Mouse (Mus musculus): ENCODE measurements around the gene Rbfox3. TPM values are rescaled to one million over a fixed set of nuclear protein-coding genes. Genes with fewer than 3 reads are reported as not detected.

The Rbfox3 gene
- polyA plus RNA-seq, 1 experiment = not detected

GRCm38 (mm10) chr11:118471676-118472075 lies 439.7 kb downstream of the Rbfox3 start:
- TF ChIP-seq POLR2A (IDR thresholded peaks at IDR 0.05; ENCODE audit: borderline replicate concordance, control insufficient read depth, low read depth, low read length) (no peak), CTCF (IDR thresholded peaks at IDR 0.05; ENCODE audit: control insufficient read depth, insufficient read depth, low read length) (no peak)
- Histone ChIP-seq H3K4me1 (ENCODE audit: control insufficient read depth, insufficient read depth, low read length) (peaks cover 4% of the 10 kb centered on the region; the same call in 1 of the 2 replicates), H3K4me3 (replicated peaks; ENCODE audit: control insufficient read depth, low read depth, low read length) (no peak overlapping the region), H3K27ac (ENCODE audit: control insufficient read depth, insufficient read depth, low read depth, low read length, poor library complexity) (no peak overlapping the region)
- 93% methylated on average over 13 of the region's 13 CpGs for WGBS

GRCm38 (mm10) chr11:118470234-118470966 lies 441.0 kb downstream of the Rbfox3 start:
- H3K4me3 ChIP-seq (replicated peaks; ENCODE audit: control insufficient read depth, low read depth, low read length) = no peak overlapping the region
- no peak for TF ChIP-seq POLR2A (IDR thresholded peaks at IDR 0.05; ENCODE audit: borderline replicate concordance, control insufficient read depth, low read depth, low read length)
- no peak for TF ChIP-seq CTCF (IDR thresholded peaks at IDR 0.05; ENCODE audit: control insufficient read depth, insufficient read depth, low read length)
- 6% methylated on average over 12 of the region's 12 CpGs for WGBS
- peak overlapping the region; percentile 24; the same call in 1 of the 2 replicates for H3K27ac ChIP-seq (ENCODE audit: control insufficient read depth, insufficient read depth, low read depth, low read length, poor library complexity)
- H3K4me1 ChIP-seq (ENCODE audit: control insufficient read depth, insufficient read depth, low read length) = peaks cover 4% of the 10 kb centered on the region; the same call in 1 of the 2 replicates

- 46% methylated on average over 10 of the region's 10 CpGs for WGBS
- no peak overlapping the region for H3K4me3 ChIP-seq (replicated peaks; ENCODE audit: control insufficient read depth, low read depth, low read length)
- H3K4me1 ChIP-seq (ENCODE audit: control insufficient read depth, insufficient read depth, low read length) = peaks cover 4% of the 10 kb centered on the region; the same call in 1 of the 2 replicates
- no peak for TF ChIP-seq CTCF (IDR thresholded peaks at IDR 0.05; ENCODE audit: control insufficient read depth, insufficient read depth, low read length)
- no peak for TF ChIP-seq POLR2A (IDR thresholded peaks at IDR 0.05; ENCODE audit: borderline replicate concordance, control insufficient read depth, low read depth, low read length)
- peak overlapping the region; percentile 24; the same call in 1 of the 2 replicates for H3K27ac ChIP-seq (ENCODE audit: control insufficient read depth, insufficient read depth, low read depth, low read length, poor library complexity)
These were observed 441.8 kb downstream of the Rbfox3 start for GRCm38 (mm10) chr11:118469509-118470160.

GRCm38 (mm10) chr11:118467441-118468035 lies 443.9 kb downstream of the Rbfox3 start:
- 37% methylated on average over 11 of the region's 11 CpGs for WGBS

GRCm38 (mm10) chr11:118460280-118460679 lies 451.1 kb downstream of the Rbfox3 start:
- no peak overlapping the region for H3K4me3 ChIP-seq (replicated peaks; ENCODE audit: control insufficient read depth, low read depth, low read length)
- 69% methylated on average over 6 of the region's 6 CpGs for WGBS
- TF ChIP-seq CTCF (IDR thresholded peaks at IDR 0.05; ENCODE audit: control insufficient read depth, insufficient read depth, low read length) (peak; percentile 69), POLR2A (IDR thresholded peaks at IDR 0.05; ENCODE audit: borderline replicate concordance, control insufficient read depth, low read depth, low read length) (no peak)
- peaks cover 6% of the 10 kb centered on the region for H3K4me1 ChIP-seq (ENCODE audit: control insufficient read depth, insufficient read depth, low read length)
- H3K27ac ChIP-seq (ENCODE audit: control insufficient read depth, insufficient read depth, low read depth, low read length, poor library complexity) = no peak overlapping the region

More at GRCm38 (mm10) chr11:118467441-118468035, 443.9 kb downstream of the Rbfox3 start:
- Histone ChIP-seq H3K4me3 (replicated peaks; ENCODE audit: control insufficient read depth, low read depth, low read length) (no peak overlapping the region), H3K4me1 (ENCODE audit: control insufficient read depth, insufficient read depth, low read length) (peaks cover 4% of the 10 kb centered on the region; the same call in 1 of the 2 replicates), H3K27ac (ENCODE audit: control insufficient read depth, insufficient read depth, low read depth, low read length, poor library complexity) (no peak overlapping the region)
- no peak for TF ChIP-seq POLR2A (IDR thresholded peaks at IDR 0.05; ENCODE audit: borderline replicate concordance, control insufficient read depth, low read depth, low read length)
- TF ChIP-seq CTCF (IDR thresholded peaks at IDR 0.05; ENCODE audit: control insufficient read depth, insufficient read depth, low read length) = no peak

GRCm38 (mm10) chr11:118459536-118459935 lies 451.9 kb downstream of the Rbfox3 start:
- H3K27ac ChIP-seq (ENCODE audit: control insufficient read depth, insufficient read depth, low read depth, low read length, poor library complexity) = peak overlapping the region; percentile 37
- no peak overlapping the region for H3K4me3 ChIP-seq (replicated peaks; ENCODE audit: control insufficient read depth, low read depth, low read length)
- TF ChIP-seq POLR2A (IDR thresholded peaks at IDR 0.05; ENCODE audit: borderline replicate concordance, control insufficient read depth, low read depth, low read length) = no peak
- TF ChIP-seq CTCF (IDR thresholded peaks at IDR 0.05; ENCODE audit: control insufficient read depth, insufficient read depth, low read length) = no peak
- WGBS = 23% methylated on average over 3 of the region's 4 CpGs
- peaks cover 6% of the 10 kb centered on the region for H3K4me1 ChIP-seq (ENCODE audit: control insufficient read depth, insufficient read depth, low read length)

- no peak overlapping the region for H3K4me3 ChIP-seq (replicated peaks; ENCODE audit: control insufficient read depth, low read depth, low read length)
- peak overlapping the region; percentile 37 for H3K27ac ChIP-seq (ENCODE audit: control insufficient read depth, insufficient read depth, low read depth, low read length, poor library complexity)
- peaks cover 6% of the 10 kb centered on the region for H3K4me1 ChIP-seq (ENCODE audit: control insufficient read depth, insufficient read depth, low read length)
- 4% methylated on average over 8 of the region's 8 CpGs for whole genome bisulfite sequencing
- no peak for TF ChIP-seq CTCF (IDR thresholded peaks at IDR 0.05; ENCODE audit: control insufficient read depth, insufficient read depth, low read length)
- no peak for TF ChIP-seq POLR2A (IDR thresholded peaks at IDR 0.05; ENCODE audit: borderline replicate concordance, control insufficient read depth, low read depth, low read length)
These were observed 452.3 kb downstream of the Rbfox3 start for GRCm38 (mm10) chr11:118459051-118459450.

- WGBS = 65% methylated on average over 11 of the region's 11 CpGs
- no peak for TF ChIP-seq POLR2A (IDR thresholded peaks at IDR 0.05; ENCODE audit: borderline replicate concordance, control insufficient read depth, low read depth, low read length)
- no peak for TF ChIP-seq CTCF (IDR thresholded peaks at IDR 0.05; ENCODE audit: control insufficient read depth, insufficient read depth, low read length)
- Histone ChIP-seq H3K27ac (ENCODE audit: control insufficient read depth, insufficient read depth, low read depth, low read length, poor library complexity) (no peak overlapping the region), H3K4me1 (ENCODE audit: control insufficient read depth, insufficient read depth, low read length) (peaks cover 6% of the 10 kb centered on the region), H3K4me3 (replicated peaks; ENCODE audit: control insufficient read depth, low read depth, low read length) (no peak overlapping the region)
These were observed 454.5 kb downstream of the Rbfox3 start for GRCm38 (mm10) chr11:118456937-118457336.
